Mouse (Mus musculus) mouse embryonic stem cell (cell line): Measurements from ENCODE around the gene Zfp963.

ENCODE experiments used
- in situ Hi-C, 2 experiments: fragments of 300-500 bp; cut with MboI; formaldehyde crosslinking; loops; 1 replicate in 1 of 2; 3 replicates in 1 of 2; pipeline ENCODE4 v1.14.3; 2019 to 2020; ENCODE audit warnings: low sequenced_read_pairs in 2 of 2, low pct_unique_long_range_greater_than_20kb in 1 of 2, mixed read lengths in 1 of 2; ENCODE audit not compliant: unreplicated experiment in 1 of 2

Zfp963 gene

GRCm38 (mm10) chr8:69749544-69750454 is at the start of gene Zfp963:
Gene Zfp963, minus strand, starts transcription at chr8:69749970.
- in situ Hi-C loops, result no loop called here

DNA sequence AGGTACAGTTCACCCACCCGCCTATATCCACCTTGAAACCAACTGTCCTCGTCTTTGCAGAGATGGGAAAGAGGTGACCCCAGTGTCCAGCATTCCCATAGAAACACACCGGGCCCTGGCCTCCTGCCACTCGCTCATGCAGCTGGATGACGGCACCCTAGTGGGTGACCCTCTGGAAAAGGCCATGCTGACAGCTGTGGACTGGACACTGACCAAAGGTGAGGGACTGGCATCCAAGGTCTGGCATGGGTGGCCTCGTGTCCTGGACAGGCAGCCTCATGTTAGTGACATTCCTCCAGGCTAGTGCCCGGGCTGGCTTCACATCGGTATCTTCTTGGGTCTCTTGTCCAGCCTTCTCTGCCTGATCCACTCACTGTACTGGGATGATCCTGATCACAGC is 49.5 kb upstream of the Zfp963 start:
- in situ Hi-C loops, result no loop called here

- in situ Hi-C loops, result no loop called here
Observed at GRCm38 (mm10) chr8:69797661-69798060, 47.9 kb upstream of the Zfp963 start.

GRCm38 (mm10) chr8:69796721-69797345 is 47.1 kb upstream of the Zfp963 start:
- in situ Hi-C loops, result no loop called here

DNA sequence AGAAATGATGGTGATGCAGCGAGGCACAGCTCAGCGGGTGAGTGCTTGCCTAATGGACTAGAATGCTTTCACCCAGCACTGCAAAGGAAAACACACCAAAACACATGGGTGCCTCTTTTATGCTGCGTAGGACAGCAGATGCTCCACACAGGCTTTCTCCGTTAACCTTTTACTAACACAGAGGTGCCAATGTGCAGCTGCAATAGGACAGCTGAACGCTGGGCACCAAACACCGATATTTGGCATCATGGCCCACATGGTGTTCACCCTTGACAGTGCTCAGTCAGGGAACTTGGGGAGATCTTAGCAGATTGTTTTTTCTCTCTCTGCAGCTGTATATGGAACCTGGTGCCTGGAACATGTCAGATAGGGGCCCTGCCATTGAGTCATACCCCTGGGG is 45.1 kb upstream of the Zfp963 start:
- in situ Hi-C loops, result no loop called here

GRCm38 (mm10) chr8:69794096-69794495 is 44.3 kb upstream of the Zfp963 start:
- in situ Hi-C loops, result no loop called here

DNA sequence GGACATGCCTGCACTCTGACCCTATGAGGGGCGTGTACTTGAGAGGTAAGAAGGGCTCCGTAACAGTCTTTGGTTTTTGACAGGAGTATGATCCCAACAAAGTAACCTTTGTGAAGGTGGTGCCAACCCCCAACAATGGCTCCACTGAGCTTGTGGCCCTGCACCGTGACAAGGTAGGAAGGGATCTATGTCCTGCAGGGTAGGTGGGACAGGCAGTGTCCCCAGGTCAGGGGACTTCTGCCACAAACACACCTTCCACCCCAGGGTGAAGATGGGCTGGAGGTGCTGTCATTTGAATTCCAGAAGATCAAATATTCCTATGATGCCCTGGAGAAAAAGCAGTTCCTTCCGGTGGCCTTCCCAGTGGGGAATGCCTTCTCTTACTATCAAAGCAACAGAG is 43.9 kb upstream of the Zfp963 start:
- in situ Hi-C loops, result no loop called here

DNA sequence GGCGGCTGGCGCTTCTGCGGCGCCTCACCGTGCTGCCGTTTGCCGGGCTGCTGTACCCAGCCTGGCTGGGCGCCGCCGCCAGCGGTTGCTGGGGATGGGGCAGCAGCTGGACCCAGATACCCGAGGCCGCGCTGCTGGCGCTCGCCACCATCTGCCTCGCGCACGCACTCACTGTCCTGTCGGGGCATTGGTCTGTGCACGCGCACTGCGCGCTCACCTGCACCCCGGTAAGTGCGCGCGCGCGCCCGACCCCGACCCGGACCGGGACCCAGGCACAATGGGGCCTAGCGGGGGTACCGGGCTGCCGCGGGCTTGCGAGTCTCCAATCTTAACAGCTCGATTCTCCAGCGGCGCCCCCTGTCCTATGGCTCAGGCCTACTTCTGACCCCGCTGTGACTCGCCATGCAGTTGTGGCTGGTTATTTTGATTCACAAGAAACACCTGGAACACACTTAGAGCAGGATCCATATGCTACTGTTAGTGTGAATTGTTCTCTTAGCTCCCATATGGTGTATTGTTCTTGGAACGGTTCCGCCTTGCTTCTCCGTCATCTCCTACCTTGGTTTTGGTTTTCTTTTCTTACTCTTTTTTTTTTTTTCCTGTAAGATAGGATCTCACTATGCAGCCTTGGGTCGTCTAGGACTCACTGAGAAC is 41.8 kb upstream of the Zfp963 start:
- in situ Hi-C loops, result no loop called here

DNA sequence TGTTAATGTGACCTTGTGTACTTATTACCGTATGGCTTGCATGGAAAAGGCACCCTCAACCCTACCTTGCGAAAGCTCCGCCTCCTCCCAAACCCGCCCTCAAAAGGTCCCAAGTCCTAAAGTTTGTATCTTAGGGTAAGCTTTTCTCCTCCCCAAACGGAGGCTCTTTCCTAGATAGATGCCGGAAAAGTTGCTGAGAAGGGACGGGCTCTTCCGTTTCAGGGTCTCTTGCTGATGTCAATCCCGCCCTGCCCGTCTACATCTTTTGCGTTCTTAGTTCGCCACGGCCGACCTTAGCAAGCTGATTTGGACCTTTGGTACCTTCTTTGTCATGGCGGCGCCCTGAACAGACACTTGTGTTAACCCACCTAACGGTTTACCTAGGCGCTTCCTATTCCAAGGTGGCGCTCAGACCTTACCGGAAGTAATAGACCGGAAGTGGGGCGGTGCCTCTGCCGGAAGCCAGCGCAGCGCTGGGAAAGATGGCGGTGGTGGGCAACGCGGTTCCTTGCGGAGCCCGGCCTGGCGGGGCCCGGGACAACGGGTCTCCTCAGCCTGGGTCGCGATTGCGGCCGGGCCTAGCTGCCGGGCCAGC is 41.1 kb upstream of the Zfp963 start, which contains the start of the genes Atp13a1 and Zfp866:
Gene Atp13a1, plus strand, starts transcription at position 391 of the 595 bp plus-strand sequence.
Gene Zfp866, minus strand, starts transcription at position 406 of the 595 bp plus-strand sequence.
- in situ Hi-C loops, result no loop called here

GRCm38 (mm10) chr8:69790364-69790763 is 40.6 kb upstream of the Zfp963 start:
- in situ Hi-C loops, result no loop called here

- in situ Hi-C loops, result no loop called here
Observed at GRCm38 (mm10) chr8:69789731-69790130, 40.0 kb upstream of the Zfp963 start.

GRCm38 (mm10) chr8:69789105-69789504 is 39.3 kb upstream of the Zfp963 start:
- in situ Hi-C loops, result no loop called here

DNA sequence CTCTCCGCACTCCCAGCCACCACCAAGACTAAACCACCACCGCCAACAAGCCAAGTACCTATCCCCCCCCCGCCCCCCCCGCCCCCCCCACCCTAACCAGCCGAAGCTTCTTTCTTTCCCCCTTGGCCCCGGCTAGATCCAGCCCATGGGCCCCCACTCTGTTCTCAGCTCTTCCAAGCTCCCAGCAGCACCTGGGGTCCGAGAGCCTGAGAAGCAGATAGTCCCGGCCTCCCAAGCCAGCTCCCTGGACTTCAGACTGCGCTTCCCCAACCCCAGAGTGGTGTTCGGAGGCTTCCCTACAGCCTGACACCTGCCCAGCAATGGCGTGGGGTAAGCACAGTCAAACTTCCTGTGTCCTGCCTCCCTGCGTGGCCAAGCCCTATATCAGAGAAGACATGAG is 27.3 kb upstream of the Zfp963 start:
- in situ Hi-C loops, result no loop called here

DNA sequence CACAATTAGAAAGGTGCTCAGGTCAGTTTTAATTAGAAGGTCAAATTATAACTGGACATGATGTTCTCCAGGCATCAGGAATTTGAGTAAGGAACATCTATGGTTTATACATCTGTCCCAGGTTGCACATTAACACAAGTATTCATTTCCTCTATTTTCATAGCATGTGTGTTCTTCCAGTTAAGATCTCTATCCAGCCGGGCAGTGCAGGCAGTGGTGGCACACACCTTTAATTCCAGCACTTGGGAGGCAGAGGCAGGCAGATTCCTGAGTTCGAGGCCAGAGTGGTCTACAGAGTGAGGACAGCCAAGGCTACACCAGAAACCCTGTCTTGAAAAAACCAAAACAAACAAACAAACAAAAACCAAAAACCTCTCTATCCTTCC is 25.4 kb upstream of the Zfp963 start:
- in situ Hi-C loops, result no loop called here

GRCm38 (mm10) chr8:69774503-69775148 is 24.9 kb upstream of the Zfp963 start, which contains the start of gene Gm20422:
Gene Gm20422, minus strand, starts transcription at chr8:69774886.
- in situ Hi-C loops, result no loop called here

- in situ Hi-C loops, result no loop called here
Observed at GRCm38 (mm10) chr8:69772106-69772505, 22.3 kb upstream of the Zfp963 start.

DNA sequence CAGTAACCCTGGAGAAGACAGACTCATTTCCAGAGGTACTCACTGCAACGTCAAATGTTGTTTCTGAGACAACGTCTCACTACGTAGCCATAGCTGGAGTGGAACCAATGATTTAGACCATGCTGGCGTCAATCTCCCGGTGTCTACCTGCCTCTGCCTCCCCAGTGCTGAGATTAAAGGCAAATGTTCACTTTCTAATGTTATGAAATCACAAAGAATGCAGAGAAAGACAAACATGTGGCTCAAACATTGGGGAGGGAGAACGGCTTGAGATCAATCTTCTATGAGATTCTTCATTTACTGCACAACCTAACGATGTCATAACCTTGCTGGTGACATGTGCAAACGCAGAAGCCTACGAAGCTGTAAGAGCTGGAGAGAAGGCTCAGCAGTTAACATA is 21.5 kb upstream of the Zfp963 start:
- in situ Hi-C loops, result no loop called here

GRCm38 (mm10) chr8:69761814-69762445 is 12.2 kb upstream of the Zfp963 start:
- in situ Hi-C loops, result no loop called here
